Mouse (Mus musculus): ENCODE data around the gene Nek8.
"Not testable (repeated sequence)": the region's sequence is repeated elsewhere in the genome, so short reads cannot be mapped to it uniquely, and the experiment has no call there.

Nek8 gene

GRCm38 (mm10) chr11:78146707-78147543 is 29.6 kb downstream of the Nek8 start:
- DNase-seq (ENCODE audit: low read depth, low spot score) = no peak

DNA sequence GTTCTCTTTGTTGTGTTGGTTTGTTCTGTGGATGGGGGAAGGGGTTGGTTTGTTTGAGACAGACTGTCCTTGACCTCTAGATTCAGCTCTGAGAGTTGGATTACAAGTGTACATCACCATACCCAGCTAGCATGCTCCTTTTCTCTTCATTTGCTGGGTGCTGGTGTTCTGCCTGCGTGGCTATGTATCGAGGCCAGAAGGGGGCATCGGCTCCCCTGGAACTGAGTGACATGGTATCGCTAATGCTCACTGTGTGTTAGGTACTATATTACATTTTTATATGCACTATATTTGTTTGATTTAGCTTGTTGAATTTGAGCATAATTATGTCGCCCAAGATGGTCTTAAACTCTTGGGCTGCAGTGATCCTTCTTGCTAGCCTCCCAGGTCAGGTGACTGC is 30.3 kb downstream of the Nek8 start:
- no peak for DNase-seq (ENCODE audit: low read depth, low spot score)

- DNase-seq (ENCODE audit: low read depth, low spot score) = no peak
Measured at GRCm38 (mm10) chr11:78143520-78143919, 33.0 kb downstream of the Nek8 start.

DNA sequence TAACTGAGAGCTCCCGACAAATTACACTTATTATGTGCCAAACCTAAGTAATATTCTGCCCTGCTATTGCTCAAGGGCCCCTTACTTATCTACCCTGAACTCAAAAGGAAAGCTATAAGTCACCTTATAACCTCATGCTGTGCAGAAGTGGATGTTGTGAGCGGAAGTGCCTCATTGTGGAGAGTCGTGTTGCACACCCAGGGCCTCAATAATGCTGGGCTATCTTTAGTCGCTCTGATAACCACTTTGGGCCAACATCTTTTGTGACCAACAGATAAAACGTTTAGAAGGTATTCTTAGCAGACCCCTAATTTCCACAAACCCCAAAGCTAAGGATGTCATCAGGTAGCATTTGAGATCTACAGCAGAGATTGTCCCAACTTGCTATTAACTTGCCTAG is 35.8 kb downstream of the Nek8 start:
- no peak for DNase-seq (ENCODE audit: low read depth, low spot score)

- no peak for DNase-seq (ENCODE audit: low read depth, low spot score)
Measured at GRCm38 (mm10) chr11:78138023-78138422, 38.5 kb downstream of the Nek8 start.

DNA sequence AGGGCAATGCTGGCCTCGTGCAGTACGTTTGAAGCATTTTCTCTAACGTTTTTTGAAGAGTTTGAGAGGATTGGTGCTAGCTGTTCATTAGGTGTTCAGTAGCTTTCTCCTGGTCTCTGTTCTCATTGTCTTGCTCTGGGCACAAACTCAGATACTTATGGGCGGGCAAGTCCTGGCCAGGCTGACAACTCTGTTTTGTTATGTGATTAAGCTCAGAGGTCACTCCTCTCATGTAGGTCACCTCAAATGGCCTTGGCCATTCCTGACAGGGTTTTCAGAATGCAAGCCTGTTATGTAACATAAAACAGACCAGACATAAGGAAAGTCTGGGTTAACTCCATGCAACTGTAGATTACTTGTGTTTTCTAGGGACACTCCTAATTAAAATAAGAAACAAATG is 38.9 kb downstream of the Nek8 start:
- no peak for DNase-seq (ENCODE audit: low read depth, low spot score)

DNA sequence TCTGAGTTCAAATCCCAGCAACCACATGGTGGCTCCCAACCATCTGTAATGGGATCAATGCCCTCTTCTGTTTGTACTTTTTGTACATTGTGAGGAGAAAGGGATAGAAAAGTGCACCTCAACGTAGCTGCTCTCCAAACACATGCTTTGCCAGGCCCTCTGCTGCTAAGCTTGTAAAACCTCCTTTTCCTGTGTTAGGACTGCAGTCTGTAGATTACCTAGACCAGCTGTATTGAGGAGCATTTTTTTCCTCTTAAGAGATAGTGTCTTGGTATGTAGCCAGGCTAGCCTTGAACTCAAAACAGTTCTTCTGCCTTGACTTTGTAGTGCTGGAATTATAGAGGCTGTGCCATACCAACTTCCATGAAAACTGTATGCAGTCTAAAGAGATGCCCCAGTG is 40.3 kb downstream of the Nek8 start:
- DNase-seq (ENCODE audit: low read depth, low spot score) = no peak

- not testable (repeated sequence) for DNase-seq (ENCODE audit: low read depth, low spot score)
Measured at GRCm38 (mm10) chr11:78135314-78135713, 41.2 kb downstream of the Nek8 start.

- DNase-seq (ENCODE audit: low read depth, low spot score) = no peak
Measured at GRCm38 (mm10) chr11:78134344-78134743, 42.1 kb downstream of the Nek8 start.

GRCm38 (mm10) chr11:78133915-78134314 is 42.6 kb downstream of the Nek8 start:
- DNase-seq (ENCODE audit: low read depth, low spot score) = no peak

DNA sequence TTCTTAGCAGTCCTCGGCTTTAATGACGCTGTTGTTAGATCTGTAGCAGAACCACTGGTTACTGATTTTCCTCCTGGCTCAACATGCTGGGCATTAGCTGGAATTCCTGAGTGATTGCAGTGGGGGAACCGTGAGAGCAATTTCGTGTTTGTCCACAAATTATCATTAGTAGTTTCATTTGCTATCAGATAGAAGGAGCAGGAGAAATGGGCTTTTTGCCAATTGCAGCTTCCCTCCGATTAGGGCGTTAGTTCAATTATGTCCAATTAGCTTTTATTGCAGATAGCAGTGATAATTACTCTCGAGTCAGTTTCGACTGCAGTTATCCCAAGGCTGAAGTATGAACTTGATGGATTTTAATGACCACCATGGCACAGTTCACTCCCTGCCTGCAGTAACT is 47.0 kb downstream of the Nek8 start:
- no peak for DNase-seq (ENCODE audit: low read depth, low spot score)

DNA sequence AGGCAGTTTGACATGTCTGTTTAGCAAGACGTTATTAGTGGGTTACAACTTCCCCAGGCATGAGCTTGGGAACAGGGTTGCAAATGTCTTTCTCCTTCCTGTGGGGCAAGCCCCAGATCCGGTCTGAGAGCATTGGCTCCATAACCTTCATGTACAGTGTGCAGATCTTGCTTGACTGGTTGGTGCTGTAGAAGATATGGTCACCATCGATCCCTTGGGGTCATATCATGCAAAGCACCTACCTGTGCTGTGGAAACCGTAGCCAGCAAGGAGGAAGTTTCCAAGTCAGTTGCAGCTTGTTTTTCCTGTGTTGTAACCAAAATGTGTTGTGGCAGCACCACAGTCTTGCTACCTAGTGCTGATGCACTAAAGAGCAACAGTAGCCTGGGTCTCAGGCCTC is 49.7 kb downstream of the Nek8 start:
- no peak for DNase-seq (ENCODE audit: low read depth, low spot score)

DNA sequence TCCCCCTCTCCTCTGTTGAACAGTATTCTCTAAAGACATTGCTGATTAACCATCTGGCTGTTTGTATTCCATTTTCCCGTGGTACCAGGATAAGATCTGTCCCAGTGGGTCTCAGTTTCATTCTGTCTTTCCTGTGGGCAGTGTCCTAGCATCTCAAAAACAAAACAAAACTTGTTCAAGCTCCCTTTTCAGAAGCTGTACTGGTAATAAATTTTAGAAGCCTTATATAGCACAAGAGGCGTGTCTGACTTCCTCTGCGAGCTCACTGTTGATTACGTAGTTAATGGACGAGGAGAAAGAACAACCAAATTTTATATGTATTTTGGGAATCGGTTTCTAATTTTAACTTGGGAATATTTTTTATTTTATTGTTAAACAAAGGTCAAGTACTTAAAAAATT is 50.8 kb downstream of the Nek8 start:
- DNase-seq (ENCODE audit: low read depth, low spot score) = no peak

DNA sequence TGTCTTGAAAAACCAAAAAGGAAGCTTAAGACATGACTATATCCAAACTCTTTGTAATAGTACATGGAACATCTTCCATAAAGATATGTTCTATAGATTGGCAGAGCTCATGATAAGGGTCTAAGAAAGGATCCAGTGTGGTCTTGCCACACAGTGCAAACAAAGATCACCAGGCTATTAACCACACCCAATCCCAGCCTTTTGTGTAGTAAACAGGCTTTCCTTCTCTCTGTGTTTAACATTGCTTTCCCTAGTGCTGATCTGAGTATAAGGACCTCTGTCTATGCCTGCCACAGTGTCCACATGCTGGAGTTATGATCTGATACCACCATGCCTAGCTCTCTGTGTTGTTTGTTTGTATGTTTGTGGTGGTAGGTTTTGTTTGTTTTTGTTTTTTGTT is 52.7 kb downstream of the Nek8 start:
- no peak for DNase-seq (ENCODE audit: low read depth, low spot score)

GRCm38 (mm10) chr11:78122815-78123214 is 53.7 kb downstream of the Nek8 start:
- DNase-seq (ENCODE audit: low read depth, low spot score) = no peak

- DNase-seq (ENCODE audit: low read depth, low spot score) = no peak
Measured at GRCm38 (mm10) chr11:78121176-78121575, 55.3 kb downstream of the Nek8 start.

DNA sequence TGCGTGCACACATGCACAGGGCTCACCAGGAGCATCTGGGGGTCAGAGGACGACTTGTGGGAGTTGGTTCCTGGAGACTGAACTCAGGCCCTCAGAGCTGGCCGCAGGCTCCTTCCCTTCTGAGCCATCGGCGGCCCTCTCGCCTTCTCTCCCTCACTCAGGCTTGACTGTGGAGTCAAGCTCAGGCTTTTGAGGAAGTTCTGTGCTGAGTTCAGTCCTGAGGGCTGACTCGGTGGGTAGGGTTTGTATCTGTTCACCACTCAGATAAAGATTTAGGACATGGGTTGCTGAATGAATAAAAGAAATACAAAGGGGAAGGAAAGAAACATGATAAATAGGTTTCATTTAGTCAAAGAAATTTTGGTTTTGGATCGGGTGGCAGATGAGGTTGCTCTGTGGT is 56.6 kb downstream of the Nek8 start:
- no peak for DNase-seq (ENCODE audit: low read depth, low spot score)

- no peak for DNase-seq (ENCODE audit: low read depth, low spot score)
Measured at GRCm38 (mm10) chr11:78118467-78118866, 58.0 kb downstream of the Nek8 start.

- no peak for DNase-seq (ENCODE audit: low read depth, low spot score)
Measured at GRCm38 (mm10) chr11:78116146-78116410, 60.4 kb downstream of the Nek8 start.
